Mouse (Mus musculus): ENCODE measurements at regions not wholly inside any gene's neighbourhood (a gene's known extent, or its start where the extent isn't known, plus 50 kb on each side); places are given as distances from the start of the nearest gene placed in this dataset.

- no peak for ATAC-seq (replicated peaks; ENCODE audit: low read depth, poor library complexity, severe bottlenecking)
These were observed 334.9 kb upstream of the Rsrc1 start for GRCm38 (mm10) chr3:66646251-66646650.

- no peak for ATAC-seq (replicated peaks; ENCODE audit: low read depth, poor library complexity, severe bottlenecking)
These were observed 331.9 kb upstream of the Rsrc1 start for GRCm38 (mm10) chr3:66649271-66649670.

- peak; percentile 33 for ATAC-seq (replicated peaks; ENCODE audit: low read depth, poor library complexity, severe bottlenecking)
These were observed 331.0 kb upstream of the Rsrc1 start for GRCm38 (mm10) chr3:66650076-66650748.

GRCm38 (mm10) chr3:66650749-66651472 lies 330.3 kb upstream of the Rsrc1 start:
- ATAC-seq (replicated peaks; ENCODE audit: low read depth, poor library complexity, severe bottlenecking) = no peak

GRCm38 (mm10) chr3:66652139-66652846 lies 328.9 kb upstream of the Rsrc1 start:
- peak; percentile 36 for ATAC-seq (replicated peaks; ENCODE audit: low read depth, poor library complexity, severe bottlenecking)

- no peak for ATAC-seq (replicated peaks; ENCODE audit: low read depth, poor library complexity, severe bottlenecking)
These were observed 327.2 kb upstream of the Rsrc1 start for GRCm38 (mm10) chr3:66653961-66654360.

- no peak for ATAC-seq (replicated peaks; ENCODE audit: low read depth, poor library complexity, severe bottlenecking)
These were observed 326.3 kb upstream of the Rsrc1 start for GRCm38 (mm10) chr3:66654860-66655259.

- ATAC-seq (replicated peaks; ENCODE audit: low read depth, poor library complexity, severe bottlenecking) = no peak
These were observed 324.7 kb upstream of the Rsrc1 start for GRCm38 (mm10) chr3:66656458-66656857.

- ATAC-seq (replicated peaks; ENCODE audit: low read depth, poor library complexity, severe bottlenecking) = no peak
These were observed 320.6 kb upstream of the Rsrc1 start for GRCm38 (mm10) chr3:66660555-66660954.

GRCm38 (mm10) chr3:66661826-66662618 lies 319.2 kb upstream of the Rsrc1 start:
- no peak for ATAC-seq (replicated peaks; ENCODE audit: low read depth, poor library complexity, severe bottlenecking)

- no peak for ATAC-seq (replicated peaks; ENCODE audit: low read depth, poor library complexity, severe bottlenecking)
These were observed 297.5 kb upstream of the Rsrc1 start for GRCm38 (mm10) chr3:66683589-66684286.

GRCm38 (mm10) chr3:66684287-66684903 lies 296.8 kb upstream of the Rsrc1 start:
- no peak for ATAC-seq (replicated peaks; ENCODE audit: low read depth, poor library complexity, severe bottlenecking)

GRCm38 (mm10) chr3:66685136-66685535 lies 296.1 kb upstream of the Rsrc1 start:
- no peak for ATAC-seq (replicated peaks; ENCODE audit: low read depth, poor library complexity, severe bottlenecking)

- ATAC-seq (replicated peaks; ENCODE audit: low read depth, poor library complexity, severe bottlenecking) = no peak
These were observed 294.1 kb upstream of the Rsrc1 start for GRCm38 (mm10) chr3:66687126-66687525.

GRCm38 (mm10) chr3:66690906-66691522 lies 290.2 kb upstream of the Rsrc1 start:
- ATAC-seq (replicated peaks; ENCODE audit: low read depth, poor library complexity, severe bottlenecking) = peak; percentile 69

GRCm38 (mm10) chr3:66695125-66695524 lies 286.1 kb upstream of the Rsrc1 start:
- ATAC-seq (replicated peaks; ENCODE audit: low read depth, poor library complexity, severe bottlenecking) = no peak

GRCm38 (mm10) chr3:66695661-66696253 lies 285.4 kb upstream of the Rsrc1 start:
- ATAC-seq (replicated peaks; ENCODE audit: low read depth, poor library complexity, severe bottlenecking) = no peak

- no peak for ATAC-seq (replicated peaks; ENCODE audit: low read depth, poor library complexity, severe bottlenecking)
These were observed 283.1 kb upstream of the Rsrc1 start for GRCm38 (mm10) chr3:66698083-66698482.

Measured in common myeloid progenitor, adult 5-6 weeks (primary cell).